Mouse (Mus musculus) kidney, adult 2 months (tissue): ENCODE measurements around the gene Mvb12b. TPM values are rescaled to one million over a fixed set of nuclear protein-coding genes. Genes with fewer than 3 reads are reported as not detected.
A peak's percentile ranks its signal among the peaks of the same experiment; 100 is the strongest.

ENCODE experiments used
- DNase-seq: peaks from one replicate; pipeline ENCODE4 v3.0.0; 2021
- H3K27ac ChIP-seq: fragments of 200-500 bp; 2 replicates; pipeline ENCODE4 v1.5.1; 2012; ENCODE audit warnings: low read depth, low read length, control low read depth, inconsistent platforms; ENCODE audit not compliant: insufficient read depth
- H3K27me3 ChIP-seq: fragments of 200-500 bp; replicated peaks from 2 replicates; pipeline ENCODE4 v1.6.1; 2012; ENCODE audit warnings: mild to moderate bottlenecking, moderate library complexity, low read length, inconsistent platforms; ENCODE audit not compliant: control insufficient read depth, insufficient read depth
- H3K36me3 ChIP-seq: fragments of 200-500 bp; 2 replicates; pipeline ENCODE4 v1.6.1; 2012; ENCODE audit warnings: mild to moderate bottlenecking, moderate library complexity, low read length, inconsistent platforms; ENCODE audit not compliant: control insufficient read depth, insufficient read depth
- H3K4me1 ChIP-seq: fragments of 200-500 bp; 2 replicates; pipeline ENCODE4 v1.6.1; 2011; ENCODE audit warnings: low read length; ENCODE audit not compliant: control insufficient read depth, insufficient read depth
- H3K4me3 ChIP-seq: fragments of 200-500 bp; 2 replicates; pipeline ENCODE4 v1.5.1; 2011; ENCODE audit warnings: mild to moderate bottlenecking, low read depth, low read length, control low read depth; ENCODE audit not compliant: insufficient read depth
- CTCF ChIP-seq: fragments of 200-500 bp; conservative IDR thresholded peaks from 2 replicates; pipeline ENCODE4 v1.5.1; 2011; ENCODE audit warnings: low read depth, mild to moderate bottlenecking, control low read depth, low read length, moderate library complexity, mixed read lengths; ENCODE audit not compliant: insufficient read depth, insufficient read length
- POLR2A ChIP-seq: fragments of 200-500 bp; IDR thresholded peaks from one replicate; pipeline ENCODE4 v1.6.1; 2011; ENCODE audit warnings: low read depth, low read length, control low read depth
- WGBS: fragments of 180-500 bp; shearing (Covaris S2); methylation state at CpG from one replicate; pipeline ENCODE4 v1.1.7; 2018; 5-methylcytosine and 5-hydroxymethylcytosine counted together
- polyA plus RNA-seq: library from polyadenylated mRNA; depleted of rRNA; stranded (reverse); fragments of >200 nt; gene quantifications from 2 replicates; pipeline ENCODE4 v1.2.3, GENCODE M21; 2012

Gene Mvb12b
- polyA plus RNA-seq, 1 experiment: 29.2 TPM

DNA sequence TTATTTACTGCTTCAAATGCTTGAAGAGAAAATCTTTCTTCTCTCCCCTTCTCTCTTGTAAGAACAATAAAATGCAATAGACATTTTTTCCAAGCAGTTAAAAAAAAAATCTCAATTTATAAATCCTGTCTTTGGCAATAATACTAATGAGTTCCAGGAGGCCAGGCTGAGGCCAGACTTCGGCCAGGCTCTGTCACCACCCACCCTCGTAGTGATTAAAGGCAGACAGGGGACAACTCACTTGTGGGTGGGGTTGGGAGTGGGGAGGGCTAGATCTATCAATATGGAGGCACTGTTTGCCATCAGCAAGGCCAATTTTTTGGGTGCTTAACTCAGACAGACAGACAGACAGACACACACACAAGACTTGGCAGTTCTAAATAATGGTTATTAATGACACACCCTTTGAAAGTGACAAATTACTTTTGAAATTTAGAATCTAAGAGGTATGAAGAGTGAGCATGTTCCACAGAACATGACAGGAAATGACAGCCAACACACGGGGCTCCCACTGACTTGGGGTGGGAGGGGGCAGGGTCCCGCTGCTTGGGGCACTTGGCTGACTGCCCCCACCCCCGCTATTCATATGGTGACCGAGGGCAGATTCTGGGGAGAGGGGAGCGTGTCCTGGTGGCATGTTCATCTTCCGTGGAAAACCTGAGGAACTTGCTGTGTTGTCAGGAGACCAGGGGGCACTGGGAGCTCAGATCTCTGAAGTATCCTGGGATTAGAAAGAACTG is 74.1 kb downstream of the Mvb12b start:
- no peaks in the 10 kb centered on the region for H3K4me1 ChIP-seq

DNA sequence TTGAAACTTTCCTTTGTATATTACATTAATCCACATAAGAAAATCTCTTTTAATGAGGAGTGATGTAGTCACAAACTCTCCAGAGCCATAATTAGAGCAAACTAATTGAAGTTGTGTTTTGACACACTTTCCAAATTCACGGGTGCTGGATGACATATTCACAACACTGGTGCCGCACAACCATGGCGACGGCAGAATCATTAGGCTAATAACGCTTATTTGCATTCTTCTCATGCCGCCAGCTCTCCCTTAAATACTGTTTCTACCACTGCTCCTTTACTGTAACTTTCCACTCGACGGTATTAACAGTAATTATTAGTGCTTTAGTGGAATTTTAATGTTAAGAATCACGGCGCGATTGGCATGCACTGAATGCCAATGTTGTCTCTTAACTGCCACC is 74.8 kb downstream of the Mvb12b start:
- Histone ChIP-seq H3K27me3 (no peaks in the 10 kb centered on the region), H3K27ac (no peak overlapping the region), H3K36me3 (no peaks in the 10 kb centered on the region), H3K4me1 (no peaks in the 10 kb centered on the region), H3K4me3 (no peak overlapping the region)
- DNase-seq: peak; percentile 6
- TF ChIP-seq CTCF (no peak), POLR2A (no peak)
- 71% methylated on average over 11 of the region's 11 CpGs for WGBS

More for the DNA sequence above, 74.1 kb downstream of the Mvb12b start:
- no peak overlapping the region for H3K4me3 ChIP-seq
- H3K27me3 ChIP-seq: no peaks in the 10 kb centered on the region
- TF ChIP-seq POLR2A (no peak), CTCF (no peak)
- no peak for DNase-seq
- no peaks in the 10 kb centered on the region for H3K36me3 ChIP-seq
- no peak overlapping the region for H3K27ac ChIP-seq
- WGBS: 65% methylated on average over 8 of the region's 8 CpGs

DNA sequence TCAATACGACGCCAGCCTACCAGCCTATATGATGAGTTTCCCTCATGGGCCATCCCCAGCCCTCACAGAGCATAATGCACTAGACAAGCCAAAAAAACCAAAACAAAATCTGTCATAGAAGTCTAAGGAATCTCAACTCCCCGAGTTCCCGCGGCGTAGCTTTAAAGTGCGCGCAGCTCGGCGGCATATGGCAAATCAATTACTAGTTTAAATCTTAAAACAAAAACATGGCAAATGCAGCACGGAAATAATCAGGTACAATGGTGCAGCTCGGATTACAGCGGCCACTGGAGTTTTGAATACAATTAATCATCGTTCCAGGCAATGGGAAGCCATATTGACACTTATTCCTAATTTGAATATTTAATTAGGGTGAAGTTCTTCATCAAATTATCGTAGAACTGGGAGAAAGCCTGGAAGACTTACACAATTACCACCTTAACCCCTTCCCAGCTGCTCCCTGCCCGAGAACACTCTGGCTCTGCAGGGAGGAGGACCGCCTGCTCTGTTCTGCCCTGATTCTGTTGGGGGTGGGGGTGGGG is 76.3 kb downstream of the Mvb12b start:
- H3K27me3 ChIP-seq: no peaks in the 10 kb centered on the region
- no peak for TF ChIP-seq CTCF
- no peak for TF ChIP-seq POLR2A
- WGBS: 88% methylated on average over 17 of the region's 17 CpGs
- no peaks in the 10 kb centered on the region for H3K4me1 ChIP-seq
- DNase-seq: no peak
- H3K4me3 ChIP-seq: no peak overlapping the region
- no peak overlapping the region for H3K27ac ChIP-seq
- H3K36me3 ChIP-seq: no peaks in the 10 kb centered on the region

DNA sequence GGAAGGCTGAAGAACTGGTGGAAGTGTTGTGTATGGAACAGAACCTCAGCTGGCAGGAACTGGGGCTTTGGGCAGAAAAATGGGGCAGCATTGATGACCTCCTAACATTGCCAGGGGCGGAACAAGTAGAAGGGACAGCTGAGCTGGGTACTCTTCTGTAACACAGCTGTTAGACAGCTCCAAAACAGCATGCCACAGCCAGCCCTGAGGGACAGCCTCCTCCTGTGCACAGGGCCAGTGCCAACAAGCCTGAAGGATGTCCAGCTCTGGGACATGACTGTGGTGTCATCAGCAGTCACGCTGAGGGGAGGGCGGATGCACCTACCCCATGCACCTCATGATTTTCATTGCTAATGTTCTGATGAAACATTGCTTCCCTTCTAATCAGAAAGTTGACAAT is 78.7 kb downstream of the Mvb12b start:
- H3K4me3 ChIP-seq: no peak overlapping the region
- no peak for TF ChIP-seq CTCF
- no peak for TF ChIP-seq POLR2A
- H3K27ac ChIP-seq: no peak overlapping the region
- WGBS: 94% methylated on average over 3 of the region's 3 CpGs
- no peaks in the 10 kb centered on the region for H3K36me3 ChIP-seq
- no peak for DNase-seq
- H3K27me3 ChIP-seq: no peaks in the 10 kb centered on the region
- no peaks in the 10 kb centered on the region for H3K4me1 ChIP-seq

DNA sequence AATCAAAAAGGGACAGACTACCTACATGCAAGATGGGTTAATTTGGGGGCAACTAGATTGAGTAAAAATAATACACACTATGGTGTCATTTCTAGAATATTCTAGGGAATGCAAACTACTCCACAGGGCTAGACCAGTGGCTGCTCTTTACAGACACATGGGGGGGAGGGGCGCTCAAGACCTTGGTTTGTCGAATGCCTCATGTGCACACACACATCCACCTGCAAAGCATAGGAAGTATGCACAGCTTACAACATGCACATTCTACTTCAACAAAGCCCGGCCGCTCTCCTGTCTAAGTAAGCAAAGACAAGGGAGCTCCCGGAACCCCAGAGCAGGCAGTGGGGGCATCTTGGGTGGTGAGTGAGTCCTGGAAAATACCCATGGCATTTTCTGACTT is 79.7 kb downstream of the Mvb12b start:
- Histone ChIP-seq H3K4me1 (no peaks in the 10 kb centered on the region), H3K27ac (no peak overlapping the region), H3K4me3 (no peak overlapping the region), H3K27me3 (no peaks in the 10 kb centered on the region), H3K36me3 (no peaks in the 10 kb centered on the region)
- no peak for TF ChIP-seq CTCF
- TF ChIP-seq POLR2A: no peak
- no peak for DNase-seq
- WGBS: 93% methylated on average over 5 of the region's 5 CpGs

DNA sequence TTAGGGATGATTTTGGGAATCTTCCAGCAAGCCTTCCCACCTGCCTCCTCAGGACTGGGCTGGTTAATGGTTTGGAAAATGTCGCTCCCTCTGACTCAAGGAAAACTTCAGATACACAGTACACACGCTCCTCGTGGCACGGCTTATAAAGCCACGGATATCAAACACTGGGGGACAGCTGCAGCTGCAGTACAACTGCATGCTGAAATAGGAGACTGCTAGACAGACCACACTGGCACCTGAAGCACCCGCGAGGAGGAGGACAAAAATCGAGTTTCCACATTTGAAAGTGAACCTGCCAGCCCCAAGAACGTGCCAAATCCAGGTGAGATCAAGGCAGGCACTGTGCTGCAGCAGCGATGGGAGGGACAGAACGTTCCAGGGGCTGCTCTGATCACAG is 82.1 kb downstream of the Mvb12b start:
- no peaks in the 10 kb centered on the region for H3K4me1 ChIP-seq
- H3K36me3 ChIP-seq: no peaks in the 10 kb centered on the region
- 55% methylated on average over 11 of the region's 11 CpGs for WGBS
- TF ChIP-seq POLR2A (no peak), CTCF (no peak)
- no peaks in the 10 kb centered on the region for H3K27me3 ChIP-seq
- no peak overlapping the region for H3K27ac ChIP-seq
- no peak overlapping the region for H3K4me3 ChIP-seq
- peak; percentile 40 for DNase-seq

DNA sequence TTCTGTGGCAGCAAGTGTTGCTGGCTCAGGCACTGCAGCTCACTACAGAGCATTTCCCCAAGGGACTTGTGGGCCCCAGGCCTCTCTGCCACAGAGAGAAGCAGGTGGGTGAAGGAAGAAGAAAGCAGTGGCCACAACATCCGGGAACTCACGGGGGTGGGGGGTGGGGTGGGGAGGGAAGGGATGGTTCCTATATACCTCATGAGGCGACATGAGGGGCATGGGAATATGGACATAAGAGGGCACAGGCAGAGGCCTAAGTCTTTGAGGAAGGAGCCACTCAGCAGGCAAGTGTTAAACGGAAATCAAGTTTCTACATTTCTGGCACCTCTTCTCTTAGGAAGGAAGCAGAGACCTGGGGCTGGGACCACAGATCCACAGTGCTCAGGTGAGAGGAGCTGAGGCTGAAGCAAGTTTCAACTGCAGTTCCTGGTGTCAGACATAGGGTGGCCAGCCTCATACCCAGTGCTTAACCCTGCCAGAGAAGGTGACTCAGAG is 84.0 kb downstream of the Mvb12b start:
- Histone ChIP-seq H3K4me1 (no peaks in the 10 kb centered on the region), H3K36me3 (no peaks in the 10 kb centered on the region), H3K27ac (no peak overlapping the region), H3K4me3 (no peak overlapping the region), H3K27me3 (no peaks in the 10 kb centered on the region)
- DNase-seq: no peak
- TF ChIP-seq POLR2A (no peak), CTCF (no peak)
- 83% methylated on average over 4 of the region's 4 CpGs for WGBS

DNA sequence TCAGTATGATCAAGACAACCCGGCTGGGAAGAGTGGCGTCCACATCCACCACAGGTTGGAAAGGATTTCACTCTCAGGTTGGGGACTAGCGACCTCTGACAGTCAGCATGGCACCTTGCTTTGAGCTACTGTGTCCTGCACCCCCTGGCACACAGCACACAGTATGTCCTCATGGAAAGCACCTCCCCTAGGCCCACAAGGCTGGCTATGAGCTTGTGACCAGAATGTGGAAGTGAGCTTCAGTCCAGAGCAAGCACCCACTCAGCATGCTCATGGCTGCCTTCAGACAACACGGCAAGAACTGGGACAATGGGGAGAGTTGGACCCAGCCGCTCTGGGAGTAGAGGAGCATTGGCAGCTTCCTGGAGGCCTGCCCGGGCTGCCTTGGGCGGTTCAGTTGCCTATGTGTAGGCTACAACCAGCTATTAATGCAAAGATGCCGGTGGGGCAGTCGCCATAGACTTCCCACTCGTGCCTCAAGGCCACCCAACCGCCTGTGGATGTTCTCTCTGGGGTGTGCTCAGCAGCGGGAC is 84.6 kb downstream of the Mvb12b start:
- no peak overlapping the region for H3K27ac ChIP-seq
- no peak for DNase-seq

More for the DNA sequence above, 84.6 kb downstream of the Mvb12b start:
- no peak for TF ChIP-seq CTCF
- no peak for TF ChIP-seq POLR2A
- no peaks in the 10 kb centered on the region for H3K27me3 ChIP-seq
- 96% methylated on average over 12 of the region's 12 CpGs for WGBS
- H3K4me1 ChIP-seq: no peaks in the 10 kb centered on the region
- H3K36me3 ChIP-seq: no peaks in the 10 kb centered on the region
- H3K4me3 ChIP-seq: no peak overlapping the region
